Mouse (Mus musculus): Measurements from ENCODE around the gene Gm5901. TPM values are rescaled to one million over a fixed set of nuclear protein-coding genes. Genes with fewer than 3 reads are reported as not detected.

Gene Gm5901
- total and polyA plus RNA-seq, 3 experiments, result 0.12 TPM; not detected in 2

GRCm38 (mm10) chr7:105425424-105426043 lies 50.7 kb downstream of the Gm5901 start, which contains the start of gene Cckbr:
Cckbr (plus strand) TSS chr7:105425731.
- Histone ChIP-seq H3K4me1 (ENCODE audit: control insufficient read depth, insufficient read depth, low read length) (no peaks in the 10 kb centered on the region), H3K27ac (no peak within 1 kb of the TSS), H3K36me3 (ENCODE audit: control insufficient read depth, insufficient read depth, low read length) (no peaks in the 10 kb centered on the region), H3K9ac (ENCODE audit: low read depth, low read length) (no peak within 1 kb of the TSS), H3K27me3 (ENCODE audit: control insufficient read depth, insufficient read depth, low read length) (peaks cover 15% of the 10 kb centered on the region), H3K79me2 (replicated peaks; ENCODE audit: control insufficient read depth, insufficient read depth, low read length) (no peaks in the 10 kb centered on the region), H3K4me3 (no peak within 1 kb of the TSS)
- intact Hi-C loops (cut with DNase I), result no loop called here
- no peak for DNase-seq
- WGBS, result 2% methylated on average over 31 of the region's 31 CpGs
- TF ChIP-seq CTCF (IDR thresholded peaks at IDR 0.05) (no peak), POLR2A (IDR thresholded peaks at IDR 0.05; ENCODE audit: insufficient read depth, low read depth, low read length) (no peak), EP300 (IDR thresholded peaks at IDR 0.05; ENCODE audit: insufficient read depth, low read depth, low read length) (no peak)

DNA sequence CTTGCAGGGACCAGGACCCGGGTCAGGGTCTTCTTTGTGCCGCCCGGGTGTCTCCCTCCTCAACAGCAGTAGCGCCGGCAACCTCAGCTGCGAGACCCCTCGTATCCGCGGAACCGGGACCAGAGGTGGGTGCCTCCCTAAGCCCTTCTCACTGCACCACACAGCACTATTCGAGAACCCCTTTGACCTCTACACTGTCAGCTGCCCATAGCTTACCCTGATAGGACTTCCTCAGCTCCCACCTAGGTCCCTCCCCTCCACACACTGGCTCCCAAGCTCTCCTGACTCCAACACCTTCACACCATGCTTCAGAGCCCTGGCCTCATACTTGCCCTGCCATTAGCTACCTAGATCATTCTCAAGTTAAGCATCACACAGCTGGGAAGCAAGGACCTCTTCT lies 51.2 kb downstream of the Gm5901 start:
- Histone ChIP-seq H3K9ac (ENCODE audit: low read depth, low read length) (no peak overlapping the region), H3K79me2 (replicated peaks; ENCODE audit: control insufficient read depth, insufficient read depth, low read length) (no peaks in the 10 kb centered on the region), H3K27ac (no peak overlapping the region), H3K4me3 (no peak overlapping the region), H3K36me3 (ENCODE audit: control insufficient read depth, insufficient read depth, low read length) (no peaks in the 10 kb centered on the region), H3K27me3 (ENCODE audit: control insufficient read depth, insufficient read depth, low read length) (peaks cover 15% of the 10 kb centered on the region), H3K4me1 (ENCODE audit: control insufficient read depth, insufficient read depth, low read length) (no peaks in the 10 kb centered on the region)
- intact Hi-C loops (cut with DNase I), result no loop called here
- no peak for DNase-seq
- WGBS, result 1% methylated on average over 11 of the region's 11 CpGs
- no peak for TF ChIP-seq EP300 (IDR thresholded peaks at IDR 0.05; ENCODE audit: insufficient read depth, low read depth, low read length)
- no peak for TF ChIP-seq POLR2A (IDR thresholded peaks at IDR 0.05; ENCODE audit: insufficient read depth, low read depth, low read length)
- TF ChIP-seq CTCF (IDR thresholded peaks at IDR 0.05), result no peak

Other genes with a start within 250 kb of the Gm5901 start
- gene Olfr683, start 228.0 kb upstream of the Gm5901 start, total RNA-seq (2021), result not detected
- not detected in 2 replicates for gene Olfr683, start 228.0 kb upstream of the Gm5901 start, polyA plus RNA-seq (2012; rRNA removed)
- not detected for gene Olfr684, start 211.4 kb upstream of the Gm5901 start, total RNA-seq (2021)
- gene Olfr684, start 211.4 kb upstream of the Gm5901 start, polyA plus RNA-seq (2012; rRNA removed), result not detected in 2 replicates
- gene Olfr685, start 189.0 kb upstream of the Gm5901 start, total RNA-seq (2021), result not detected
- gene Olfr685, start 189.0 kb upstream of the Gm5901 start, polyA plus RNA-seq (2012; rRNA removed), result not detected in 2 replicates
- gene Olfr686, start 167.6 kb upstream of the Gm5901 start, total RNA-seq (2021), result not detected
- not detected in 2 replicates for gene Olfr686, start 167.6 kb upstream of the Gm5901 start, polyA plus RNA-seq (2012; rRNA removed)
- not detected for gene Olfr688, start 86.9 kb upstream of the Gm5901 start, total RNA-seq (2021)
- gene Olfr688, start 86.9 kb upstream of the Gm5901 start, polyA plus RNA-seq (2012; rRNA removed), result not detected in 2 replicates
- gene Olfr689, start 63.9 kb upstream of the Gm5901 start, total RNA-seq (2021), result not detected
- gene Olfr689, start 63.9 kb upstream of the Gm5901 start, polyA plus RNA-seq (2012; rRNA removed), result not detected in 2 replicates
- not detected for gene Olfr690, start 40.9 kb upstream of the Gm5901 start, total RNA-seq (2021)
- not detected in 2 replicates for gene Olfr690, start 40.9 kb upstream of the Gm5901 start, polyA plus RNA-seq (2012; rRNA removed)
- not detected for gene Olfr691, start 32.8 kb upstream of the Gm5901 start, total RNA-seq (2021)
- 0.15 TPM in 1 of 2 replicates, not detected in the other for gene Olfr691, start 32.8 kb upstream of the Gm5901 start, polyA plus RNA-seq (2012; rRNA removed)
- gene Olfr692, start 6.8 kb upstream of the Gm5901 start, total RNA-seq (2021), result not detected
- not detected in 2 replicates for gene Olfr692, start 6.8 kb upstream of the Gm5901 start, polyA plus RNA-seq (2012; rRNA removed)
- gene Fam160a2, start 25.0 kb downstream of the Gm5901 start, total RNA-seq (2021), result 10 to 100 TPM; 16.0 to 16.3 TPM
- 25.4 and 48.2 TPM in 2 replicates for gene Fam160a2, start 25.0 kb downstream of the Gm5901 start, polyA plus RNA-seq (2012; rRNA removed)
- not detected for gene Cnga4, start 29.5 kb downstream of the Gm5901 start, total RNA-seq (2021)
- gene Cnga4, start 29.5 kb downstream of the Gm5901 start, polyA plus RNA-seq (2012; rRNA removed), result 0.09 and 0.14 TPM in 2 replicates
- gene Cckbr, start 50.7 kb downstream of the Gm5901 start, total RNA-seq (2021), result not detected
- not detected in 2 replicates for gene Cckbr, start 50.7 kb downstream of the Gm5901 start, polyA plus RNA-seq (2012; rRNA removed)
- 10 to 100 TPM; 17.5 to 24.0 TPM for gene Cavin3, start 107.3 kb downstream of the Gm5901 start, total RNA-seq (2021)
- 18.0 and 21.0 TPM in 2 replicates for gene Cavin3, start 107.3 kb downstream of the Gm5901 start, polyA plus RNA-seq (2012; rRNA removed)
- 100 to 1,000 TPM; 154 to 186 TPM for gene Smpd1, start 179.3 kb downstream of the Gm5901 start, total RNA-seq (2021)
- 190 and 211 TPM in 2 replicates for gene Smpd1, start 179.3 kb downstream of the Gm5901 start, polyA plus RNA-seq (2012; rRNA removed)
- gene Apbb1, start 206.6 kb downstream of the Gm5901 start, total RNA-seq (2021), result 100 to 1,000 TPM; 123 to 147 TPM
- gene Apbb1, start 206.6 kb downstream of the Gm5901 start, polyA plus RNA-seq (2012; rRNA removed), result 259 and 333 TPM in 2 replicates
- gene Hpx, start 225.1 kb downstream of the Gm5901 start, total RNA-seq (2021), result under 1 TPM in 1 of 2 experiments, not detected in 1; 0.16 TPM
- 0.33 and 1.9 TPM in 2 replicates for gene Hpx, start 225.1 kb downstream of the Gm5901 start, polyA plus RNA-seq (2012; rRNA removed)